Mouse (Mus musculus): Measurements from ENCODE around the gene 2810004N23Rik. TPM values are rescaled to one million over a fixed set of nuclear protein-coding genes. Genes with fewer than 3 reads are reported as not detected.

2810004N23Rik gene
- total RNA-seq (2014; fragmentation: Nextera tagmentation) (49.3 and 61.9 TPM in 2 replicates), total RNA-seq (2017) (73.7 and 74.1 TPM in 2 replicates), polyA plus RNA-seq (2012) (41.9 and 52.6 TPM in 2 replicates)

- peaks cover 64% of the 10 kb centered on the region for H3K36me3 ChIP-seq (replicated peaks)
- DNase-seq (ENCODE audit: low spot score), result peak; percentile 97
Observed at GRCm38 (mm10) chr8:124862321-124863162, at the start of gene 2810004N23Rik, which contains the start of gene Gnpat. Gene 2810004N23Rik, minus strand, starts transcription at chr8:124863120. Gene Gnpat, plus strand, starts transcription at chr8:124863033.

GRCm38 (mm10) chr8:124911938-124912872, 49.3 kb upstream of the 2810004N23Rik start:
- Histone ChIP-seq H3K36me3 (replicated peaks) (peaks cover 97% of the 10 kb centered on the region), H3K4me3 (ENCODE audit: low read depth, low read length) (no peak overlapping the region), H3K4me1 (ENCODE audit: insufficient read depth, low read depth, low read length) (peaks cover 14% of the 10 kb centered on the region; the same call in 1 of the 2 replicates), H3K9me3 (replicated peaks) (0 out of 2 replicates have a peak, but pooled peaks cover 5% of the 10 kb centered on the region), H3K27me3 (ENCODE audit: insufficient read depth, low read length) (no peaks in the 10 kb centered on the region)
- ATAC-seq (ENCODE audit: extremely low read depth, insufficient number of reproducible peaks, low FRiP score, poor library complexity, severe bottlenecking), result no peak
- TF ChIP-seq POLR2AphosphoS5 (IDR thresholded peaks at IDR 0.05; ENCODE audit: insufficient replicate concordance, low read depth, low read length), result no peak
- TF ChIP-seq GATA1 (IDR thresholded peaks at IDR 0.05; ENCODE audit: borderline replicate concordance, low read length), result no peak
- no peak for TF ChIP-seq GATA2 (IDR thresholded peaks at IDR 0.05; ENCODE audit: borderline replicate concordance, low read depth, low read length)
- no peak for TF ChIP-seq CTCF (IDR thresholded peaks at IDR 0.05; ENCODE audit: low read depth, low read length)
- no peak for TF ChIP-seq TAL1 (conservative IDR thresholded peaks at IDR 0.05; ENCODE audit: low read depth, low read length)
- no peak for DNase-seq (ENCODE audit: low spot score)

More at GRCm38 (mm10) chr8:124862321-124863162, at the start of gene 2810004N23Rik, which contains the start of gene Gnpat:
- Histone ChIP-seq H3K4me1 (ENCODE audit: insufficient read depth, low read depth, low read length) (peaks cover 61% of the 10 kb centered on the region), H3K4me3 (ENCODE audit: low read depth, low read length) (peak within 1 kb of the TSS; percentile 99), H3K9me3 (replicated peaks) (no peaks in the 10 kb centered on the region), H3K27me3 (ENCODE audit: insufficient read depth, low read length) (no peaks in the 10 kb centered on the region)
- TF ChIP-seq POLR2AphosphoS5 (IDR thresholded peaks at IDR 0.05; ENCODE audit: insufficient replicate concordance, low read depth, low read length) (no peak), GATA2 (IDR thresholded peaks at IDR 0.05; ENCODE audit: borderline replicate concordance, low read depth, low read length) (no peak), GATA1 (IDR thresholded peaks at IDR 0.05; ENCODE audit: borderline replicate concordance, low read length) (no peak), CTCF (IDR thresholded peaks at IDR 0.05; ENCODE audit: low read depth, low read length) (no peak), TAL1 (conservative IDR thresholded peaks at IDR 0.05; ENCODE audit: low read depth, low read length) (no peak)
- peak; percentile 43 for ATAC-seq (ENCODE audit: extremely low read depth, insufficient number of reproducible peaks, low FRiP score, poor library complexity, severe bottlenecking)

GRCm38 (mm10) chr8:124910349-124910748, 47.4 kb upstream of the 2810004N23Rik start:
- H3K27me3 ChIP-seq (ENCODE audit: insufficient read depth, low read length), result no peaks in the 10 kb centered on the region
- TF ChIP-seq GATA2 (IDR thresholded peaks at IDR 0.05; ENCODE audit: borderline replicate concordance, low read depth, low read length), result no peak
- no peak for TF ChIP-seq POLR2AphosphoS5 (IDR thresholded peaks at IDR 0.05; ENCODE audit: insufficient replicate concordance, low read depth, low read length)
- TF ChIP-seq GATA1 (IDR thresholded peaks at IDR 0.05; ENCODE audit: borderline replicate concordance, low read length), result no peak
- no peak for TF ChIP-seq TAL1 (conservative IDR thresholded peaks at IDR 0.05; ENCODE audit: low read depth, low read length)
- DNase-seq (ENCODE audit: low spot score), result no peak
- H3K36me3 ChIP-seq (replicated peaks), result peaks cover 97% of the 10 kb centered on the region
- ATAC-seq (ENCODE audit: extremely low read depth, insufficient number of reproducible peaks, low FRiP score, poor library complexity, severe bottlenecking), result no peak
- H3K9me3 ChIP-seq (replicated peaks), result 0 out of 2 replicates have a peak, but pooled peaks cover 5% of the 10 kb centered on the region
- peaks cover 19% of the 10 kb centered on the region for H3K4me1 ChIP-seq (ENCODE audit: insufficient read depth, low read depth, low read length)
- H3K4me3 ChIP-seq (ENCODE audit: low read depth, low read length), result no peak overlapping the region

- ATAC-seq (ENCODE audit: extremely low read depth, insufficient number of reproducible peaks, low FRiP score, poor library complexity, severe bottlenecking) (no peak), DNase-seq (ENCODE audit: low spot score) (no peak)
- Histone ChIP-seq H3K27me3 (ENCODE audit: insufficient read depth, low read length) (no peaks in the 10 kb centered on the region), H3K4me3 (ENCODE audit: low read depth, low read length) (no peak overlapping the region), H3K36me3 (replicated peaks) (peaks cover 97% of the 10 kb centered on the region), H3K4me1 (ENCODE audit: insufficient read depth, low read depth, low read length) (peaks cover 23% of the 10 kb centered on the region), H3K9me3 (replicated peaks) (0 out of 2 replicates have a peak, but pooled peaks cover 5% of the 10 kb centered on the region)
- no peak for TF ChIP-seq GATA1 (IDR thresholded peaks at IDR 0.05; ENCODE audit: borderline replicate concordance, low read length)
- no peak for TF ChIP-seq POLR2AphosphoS5 (IDR thresholded peaks at IDR 0.05; ENCODE audit: insufficient replicate concordance, low read depth, low read length)
- TF ChIP-seq GATA2 (IDR thresholded peaks at IDR 0.05; ENCODE audit: borderline replicate concordance, low read depth, low read length), result no peak
- no peak for TF ChIP-seq CTCF (IDR thresholded peaks at IDR 0.05; ENCODE audit: low read depth, low read length)
- TF ChIP-seq TAL1 (conservative IDR thresholded peaks at IDR 0.05; ENCODE audit: low read depth, low read length), result no peak
Observed at GRCm38 (mm10) chr8:124909936-124910335, 47.0 kb upstream of the 2810004N23Rik start.

GRCm38 (mm10) chr8:124905482-124905881, 42.6 kb upstream of the 2810004N23Rik start:
- H3K27me3 ChIP-seq (ENCODE audit: insufficient read depth, low read length), result no peaks in the 10 kb centered on the region
- TF ChIP-seq GATA1 (IDR thresholded peaks at IDR 0.05; ENCODE audit: borderline replicate concordance, low read length) (no peak), GATA2 (IDR thresholded peaks at IDR 0.05; ENCODE audit: borderline replicate concordance, low read depth, low read length) (no peak), POLR2AphosphoS5 (IDR thresholded peaks at IDR 0.05; ENCODE audit: insufficient replicate concordance, low read depth, low read length) (no peak), CTCF (IDR thresholded peaks at IDR 0.05; ENCODE audit: low read depth, low read length) (no peak), TAL1 (conservative IDR thresholded peaks at IDR 0.05; ENCODE audit: low read depth, low read length) (no peak)
- peaks cover 56% of the 10 kb centered on the region for H3K4me1 ChIP-seq (ENCODE audit: insufficient read depth, low read depth, low read length)
- ATAC-seq (ENCODE audit: extremely low read depth, insufficient number of reproducible peaks, low FRiP score, poor library complexity, severe bottlenecking), result no peak
- H3K4me3 ChIP-seq (ENCODE audit: low read depth, low read length), result no peak overlapping the region
- 0 out of 2 replicates have a peak, but pooled peaks cover 3% of the 10 kb centered on the region for H3K9me3 ChIP-seq (replicated peaks)
- peaks cover 95% of the 10 kb centered on the region for H3K36me3 ChIP-seq (replicated peaks)
- no peak for DNase-seq (ENCODE audit: low spot score)

Data from G1E (cell line).